Mouse (Mus musculus): Measurements from ENCODE around the gene Itgb5. TPM values are rescaled to one million over a fixed set of nuclear protein-coding genes. Genes with fewer than 3 reads are reported as not detected.

Itgb5 gene
- polyA plus RNA-seq, 1 experiment from 2014 or later, result 16.8 TPM

DNA sequence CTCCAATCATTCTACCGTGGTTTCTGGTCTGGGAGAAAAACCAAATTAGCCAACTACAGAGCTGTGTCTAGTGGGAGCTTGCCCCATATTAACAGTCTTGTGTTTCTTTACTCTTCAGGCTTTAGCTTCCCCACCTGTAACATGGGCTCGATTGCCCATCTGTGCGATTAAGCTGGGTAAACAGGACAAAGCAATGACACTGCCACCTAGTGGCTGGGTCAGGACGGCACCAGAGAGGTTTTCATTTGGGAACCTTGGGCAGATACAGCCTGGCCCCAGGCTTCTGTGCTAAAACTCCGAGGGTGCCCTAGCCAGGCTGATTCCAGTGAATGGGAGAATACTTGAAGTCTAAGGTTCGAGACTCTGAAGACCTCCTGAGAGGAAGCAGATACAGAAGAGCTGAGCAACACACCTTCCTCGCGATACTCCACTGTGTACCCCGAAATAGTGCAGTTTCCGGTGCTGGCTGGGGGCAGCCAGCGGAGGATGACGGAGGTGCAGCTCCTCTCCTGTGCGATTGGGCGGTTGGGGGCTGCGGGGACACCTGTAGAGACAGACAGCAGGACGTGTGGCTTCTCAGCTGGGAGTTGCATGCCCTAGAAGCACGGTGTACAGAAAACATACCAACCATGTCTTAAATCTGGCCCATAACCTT lies 159.0 kb downstream of the Itgb5 start:
- Histone ChIP-seq H3K4me1 (ENCODE audit: insufficient read depth, low read length) (peaks cover 5% of the 10 kb centered on the region), H3K9me3 (ENCODE audit: low read length) (no peaks in the 10 kb centered on the region)

DNA sequence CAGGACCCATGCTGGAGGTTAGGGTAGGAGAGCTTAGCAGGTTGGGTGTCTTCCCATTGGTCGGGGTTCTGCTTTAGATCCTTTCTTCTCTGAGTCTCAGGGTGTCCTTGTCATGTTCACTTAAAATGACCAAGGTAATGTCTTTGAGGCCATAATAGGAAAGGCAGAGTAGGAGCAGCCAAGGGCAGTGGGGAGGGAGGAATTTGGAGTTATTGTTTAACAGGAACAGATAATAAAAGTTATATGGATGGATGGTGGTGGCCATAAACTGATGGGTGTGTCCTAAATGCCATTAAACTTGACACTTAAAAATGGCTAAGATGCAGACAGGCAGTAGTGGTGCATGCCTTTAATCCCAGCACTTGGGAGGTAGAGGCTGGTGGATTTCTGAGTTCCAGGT lies 159.6 kb downstream of the Itgb5 start:
- H3K27ac ChIP-seq (ENCODE audit: low read length), result peak overlapping the region; percentile 68; the same call in 1 of the 2 replicates
- no peak overlapping the region for H3K4me2 ChIP-seq (replicated peaks; ENCODE audit: low read depth, low read length)

More for the DNA sequence above, 159.0 kb downstream of the Itgb5 start:
- Histone ChIP-seq H3K27ac (ENCODE audit: low read length) (peak overlapping the region; percentile 68; the same call in 1 of the 2 replicates), H3K9ac (replicated peaks; ENCODE audit: low read length) (no peak overlapping the region), H3K27me3 (ENCODE audit: insufficient read depth, low read length) (no peaks in the 10 kb centered on the region), H3K4me3 (ENCODE audit: low read length) (no peak overlapping the region), H3K4me2 (replicated peaks; ENCODE audit: low read depth, low read length) (no peak overlapping the region), H3K36me3 (ENCODE audit: insufficient read depth, low read length) (no peaks in the 10 kb centered on the region)
- 0 out of 2 replicates have a peak, but pooled peaks have one; percentile 20 for ATAC-seq (ENCODE audit: low FRiP score, low TSS enrichment)
- 61% methylated on average over 17 of the region's 17 CpGs for WGBS

DNA sequence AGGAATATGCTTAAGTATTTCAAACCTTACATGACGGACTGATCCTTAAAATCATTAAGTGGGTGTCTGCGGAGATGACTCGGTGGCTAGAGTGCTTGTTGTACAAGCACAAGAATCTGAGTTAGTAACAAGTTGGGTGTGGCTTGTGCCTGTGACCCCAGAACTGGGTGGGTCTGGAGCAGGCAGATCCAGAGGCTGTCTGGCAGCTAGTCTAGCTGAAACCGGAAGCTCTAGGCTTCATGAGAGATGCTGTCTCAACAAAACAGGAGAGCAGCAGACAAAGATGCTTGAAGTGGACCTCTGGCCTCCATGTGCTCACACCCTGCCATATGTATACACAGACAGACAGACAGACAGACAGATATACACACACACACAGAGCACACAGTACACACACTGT lies 161.2 kb downstream of the Itgb5 start:
- Histone ChIP-seq H3K9ac (replicated peaks; ENCODE audit: low read length) (no peak overlapping the region), H3K27me3 (ENCODE audit: insufficient read depth, low read length) (no peaks in the 10 kb centered on the region), H3K4me3 (ENCODE audit: low read length) (no peak overlapping the region), H3K4me2 (replicated peaks; ENCODE audit: low read depth, low read length) (no peak overlapping the region), H3K4me1 (ENCODE audit: insufficient read depth, low read length) (peaks cover 5% of the 10 kb centered on the region), H3K9me3 (ENCODE audit: low read length) (no peaks in the 10 kb centered on the region), H3K27ac (ENCODE audit: low read length) (no peak overlapping the region), H3K36me3 (ENCODE audit: insufficient read depth, low read length) (no peaks in the 10 kb centered on the region)
- ATAC-seq (ENCODE audit: low FRiP score, low TSS enrichment), result no peak
- WGBS, result 77% methylated on average over 4 of the region's 4 CpGs

More for the DNA sequence above, 159.6 kb downstream of the Itgb5 start:
- Histone ChIP-seq H3K36me3 (ENCODE audit: insufficient read depth, low read length) (no peaks in the 10 kb centered on the region), H3K4me1 (ENCODE audit: insufficient read depth, low read length) (peaks cover 5% of the 10 kb centered on the region), H3K9ac (replicated peaks; ENCODE audit: low read length) (no peak overlapping the region), H3K9me3 (ENCODE audit: low read length) (no peaks in the 10 kb centered on the region), H3K4me3 (ENCODE audit: low read length) (no peak overlapping the region), H3K27me3 (ENCODE audit: insufficient read depth, low read length) (no peaks in the 10 kb centered on the region)
- 82% methylated on average over 1 of the region's 1 CpGs for WGBS
- peak; percentile 29; the same call in 1 of the 2 replicates for ATAC-seq (ENCODE audit: low FRiP score, low TSS enrichment)

DNA sequence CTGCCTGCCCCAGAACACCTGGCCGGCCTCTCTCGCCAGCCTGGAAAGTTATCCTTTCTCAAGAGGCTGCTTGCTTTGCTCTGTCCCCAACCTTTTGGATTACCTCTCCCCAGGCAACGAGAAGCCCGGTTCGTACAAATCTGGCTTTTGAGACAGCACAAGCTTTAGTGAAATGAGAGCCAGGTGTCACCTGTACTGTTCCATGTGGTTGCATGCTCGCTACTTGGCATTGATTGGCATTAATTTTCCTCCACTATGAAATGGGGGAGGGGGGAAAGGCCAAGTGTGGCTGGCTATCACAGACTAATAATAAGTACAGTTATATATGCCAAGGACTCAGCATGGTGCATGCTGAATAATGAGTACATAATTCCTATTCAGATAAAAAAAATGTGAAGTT lies 164.9 kb downstream of the Itgb5 start:
- no peaks in the 10 kb centered on the region for H3K9me3 ChIP-seq (ENCODE audit: low read length)
- no peak overlapping the region for H3K4me3 ChIP-seq (ENCODE audit: low read length)
- no peak overlapping the region for H3K9ac ChIP-seq (replicated peaks; ENCODE audit: low read length)
- no peaks in the 10 kb centered on the region for H3K4me1 ChIP-seq (ENCODE audit: insufficient read depth, low read length)
- WGBS, result 90% methylated on average over 6 of the region's 6 CpGs
- H3K27ac ChIP-seq (ENCODE audit: low read length), result no peak overlapping the region
- H3K4me2 ChIP-seq (replicated peaks; ENCODE audit: low read depth, low read length), result no peak overlapping the region
- H3K36me3 ChIP-seq (ENCODE audit: insufficient read depth, low read length), result no peaks in the 10 kb centered on the region
- ATAC-seq (ENCODE audit: low FRiP score, low TSS enrichment), result no peak
- no peaks in the 10 kb centered on the region for H3K27me3 ChIP-seq (ENCODE audit: insufficient read depth, low read length)

DNA sequence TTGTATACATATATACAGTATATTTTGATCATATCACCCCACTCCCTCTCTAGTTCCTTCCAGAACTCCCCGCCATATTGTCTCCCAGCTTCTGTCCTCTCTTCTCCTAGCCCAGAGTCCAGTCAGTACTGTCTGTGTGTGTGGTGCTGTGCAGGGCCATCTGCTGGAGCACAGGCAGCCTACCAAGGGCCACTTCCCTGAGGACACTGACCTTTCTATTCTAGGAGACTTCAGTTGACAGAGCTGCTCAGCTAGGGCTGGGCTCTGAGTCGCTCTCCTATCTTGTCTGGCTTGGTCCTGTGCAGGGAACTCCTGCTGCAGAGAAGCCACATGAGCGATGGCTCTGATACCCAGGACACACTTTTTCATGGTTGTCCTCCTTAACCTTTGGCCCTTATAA lies 166.0 kb downstream of the Itgb5 start:
- Histone ChIP-seq H3K36me3 (ENCODE audit: insufficient read depth, low read length) (no peaks in the 10 kb centered on the region), H3K4me2 (replicated peaks; ENCODE audit: low read depth, low read length) (no peak overlapping the region)
- WGBS, result 70% methylated on average over 3 of the region's 3 CpGs

DNA sequence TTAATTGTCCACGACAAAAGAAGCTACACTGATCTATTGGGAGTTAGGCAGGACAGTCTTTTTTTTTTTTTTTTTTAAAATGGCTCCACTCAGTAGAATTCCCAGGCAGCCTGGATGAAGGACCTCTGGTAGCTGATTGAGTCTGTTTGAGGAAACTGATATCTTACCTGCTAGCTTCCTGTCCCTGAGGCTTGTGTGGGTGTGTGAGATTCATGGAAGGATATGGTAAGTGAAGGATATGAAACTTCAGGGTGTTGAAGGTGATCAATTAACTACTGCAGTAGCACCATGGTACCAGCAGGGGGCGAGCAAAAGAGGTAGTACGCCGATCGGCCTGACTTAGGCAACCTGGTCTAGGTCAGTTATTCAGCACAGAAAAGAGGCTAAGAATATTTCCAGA lies 166.6 kb downstream of the Itgb5 start:
- no peaks in the 10 kb centered on the region for H3K27me3 ChIP-seq (ENCODE audit: insufficient read depth, low read length)
- no peaks in the 10 kb centered on the region for H3K4me1 ChIP-seq (ENCODE audit: insufficient read depth, low read length)
- no peaks in the 10 kb centered on the region for H3K36me3 ChIP-seq (ENCODE audit: insufficient read depth, low read length)
- H3K9me3 ChIP-seq (ENCODE audit: low read length), result no peaks in the 10 kb centered on the region
- H3K9ac ChIP-seq (replicated peaks; ENCODE audit: low read length), result no peak overlapping the region
- 11% methylated on average over 5 of the region's 5 CpGs for WGBS
- no peak overlapping the region for H3K4me3 ChIP-seq (ENCODE audit: low read length)
- no peak overlapping the region for H3K4me2 ChIP-seq (replicated peaks; ENCODE audit: low read depth, low read length)
- no peak overlapping the region for H3K27ac ChIP-seq (ENCODE audit: low read length)
- ATAC-seq (ENCODE audit: low FRiP score, low TSS enrichment), result no peak

More for the DNA sequence above, 166.0 kb downstream of the Itgb5 start:
- Histone ChIP-seq H3K27me3 (ENCODE audit: insufficient read depth, low read length) (no peaks in the 10 kb centered on the region), H3K27ac (ENCODE audit: low read length) (no peak overlapping the region), H3K9me3 (ENCODE audit: low read length) (no peaks in the 10 kb centered on the region), H3K9ac (replicated peaks; ENCODE audit: low read length) (no peak overlapping the region), H3K4me1 (ENCODE audit: insufficient read depth, low read length) (no peaks in the 10 kb centered on the region), H3K4me3 (ENCODE audit: low read length) (no peak overlapping the region)
- no peak for ATAC-seq (ENCODE audit: low FRiP score, low TSS enrichment)

DNA sequence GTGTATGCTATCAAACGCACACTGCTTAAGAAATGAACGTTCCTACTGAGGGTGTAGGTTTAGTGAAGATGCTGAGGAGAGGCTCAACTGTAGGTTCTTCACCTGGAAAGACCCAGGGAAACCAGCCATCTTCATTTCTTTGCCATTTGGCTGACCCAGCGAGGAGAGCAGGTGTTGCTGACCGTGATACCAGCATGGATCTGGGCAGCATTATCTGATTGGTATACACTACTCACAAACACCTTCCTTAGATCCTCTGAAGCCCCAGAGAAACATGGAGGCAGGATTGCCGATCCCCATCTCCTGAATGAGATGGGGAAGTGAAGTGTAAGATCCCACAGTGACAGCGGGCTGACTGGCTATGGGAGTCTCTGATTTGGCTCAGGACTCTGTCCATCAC lies 168.5 kb downstream of the Itgb5 start:
- Histone ChIP-seq H3K4me2 (replicated peaks; ENCODE audit: low read depth, low read length) (no peak overlapping the region), H3K9me3 (ENCODE audit: low read length) (no peaks in the 10 kb centered on the region), H3K4me1 (ENCODE audit: insufficient read depth, low read length) (no peaks in the 10 kb centered on the region), H3K9ac (replicated peaks; ENCODE audit: low read length) (no peak overlapping the region), H3K36me3 (ENCODE audit: insufficient read depth, low read length) (no peaks in the 10 kb centered on the region), H3K27ac (ENCODE audit: low read length) (no peak overlapping the region), H3K27me3 (ENCODE audit: insufficient read depth, low read length) (no peaks in the 10 kb centered on the region), H3K4me3 (ENCODE audit: low read length) (no peak overlapping the region)
- 82% methylated on average over 6 of the region's 6 CpGs for WGBS
- ATAC-seq (ENCODE audit: low FRiP score, low TSS enrichment), result no peak

Other genes starting within 250 kb of the Itgb5 start
- gene Heg1, start 145.3 kb upstream of the Itgb5 start, polyA plus RNA-seq (2015; fragmentation: Nextera tagmentation; extraction: Ambion mirVana), result 14.3 and 17.3 TPM in 2 replicates
- 0.06 TPM in 1 of 2 replicates, not detected in the other for gene Muc13, start 35.6 kb upstream of the Itgb5 start, polyA plus RNA-seq (2015; fragmentation: Nextera tagmentation; extraction: Ambion mirVana)
- 66.3 and 66.6 TPM in 2 replicates for gene Umps, start 137.4 kb downstream of the Itgb5 start, polyA plus RNA-seq (2015; fragmentation: Nextera tagmentation; extraction: Ambion mirVana)

All from kidney, embryonic 16.5 days (tissue).